Mouse (Mus musculus) forebrain, postnatal 0 days (tissue): ENCODE results near the gene Csrp1. TPM values are rescaled to one million over a fixed set of nuclear protein-coding genes. Genes with fewer than 3 reads are reported as not detected.

ENCODE experiments used
- ATAC-seq: fragments of 200-750 bp; cut with Nextera tagmentation; 2 replicates; pipeline ENCODE4 v1.8.0; 2017; ENCODE audit warnings: mild to moderate bottlenecking, moderate library complexity
- DNase-seq: peaks from one replicate; pipeline ENCODE4 v3.0.0-alpha.2; 2015
- H3K27ac ChIP-seq: fragments of 300-500 bp; sonication (generic); 2 replicates; pipeline ENCODE4 v1.5.1; 2014; ENCODE audit warnings: low read depth, mild to moderate bottlenecking, antibody characterized with exemption, low read length, moderate library complexity, mixed read lengths
- H3K27me3 ChIP-seq: fragments of 300-500 bp; sonication (generic); 2 replicates; pipeline ENCODE4 v1.6.1; 2014; ENCODE audit warnings: mild to moderate bottlenecking, low read length, mixed read lengths; ENCODE audit not compliant: insufficient read depth
- H3K36me3 ChIP-seq: fragments of 300-500 bp; sonication (generic); 2 replicates; pipeline ENCODE4 v1.6.1; 2014; ENCODE audit warnings: mild to moderate bottlenecking, moderate library complexity; ENCODE audit not compliant: insufficient read depth
- H3K4me1 ChIP-seq: fragments of 300-500 bp; sonication (generic); 2 replicates; pipeline ENCODE4 v1.6.1; 2014; ENCODE audit warnings: antibody characterized with exemption; ENCODE audit not compliant: insufficient read depth
- H3K4me2 ChIP-seq: fragments of 300-500 bp; sonication (generic); 2 replicates; pipeline ENCODE4 v1.6.1; 2014; ENCODE audit warnings: low read depth, mild to moderate bottlenecking, moderate library complexity
- H3K4me3 ChIP-seq: fragments of 300-500 bp; sonication (generic); 2 replicates; pipeline ENCODE4 v1.5.1; 2014; ENCODE audit warnings: low read depth, low read length, mixed read lengths
- H3K9ac ChIP-seq: fragments of 300-500 bp; sonication (generic); 2 replicates; pipeline ENCODE4 v1.6.1; 2014; ENCODE audit warnings: mild to moderate bottlenecking
- H3K9me3 ChIP-seq: fragments of 300-500 bp; sonication (generic); 2 replicates; pipeline ENCODE4 v1.6.1; 2016; ENCODE audit warnings: low read length
- CTCF ChIP-seq: sonication (generic); IDR thresholded peaks from 2 replicates; pipeline ENCODE4 v1.5.1; 2016; ENCODE audit warnings: antibody characterized with exemption, control low read depth, low read depth
- whole genome bisulfite sequencing: fragments of 180-500 bp; shearing (Covaris S2); extraction: QIAGEN DNeasy Blood & Tissue Kit; methylation state at CpG from one replicate; pipeline ENCODE4 v1.1.7; 2014; 5-methylcytosine and 5-hydroxymethylcytosine counted together
- polyA plus RNA-seq: library from polyadenylated mRNA; unstranded; fragments of >200 nt; fragmentation: Nextera tagmentation; extraction: Ambion mirVana; gene quantifications from 2 replicates; pipeline ENCODE4 v1.2.1, GENCODE M21; 2015
- total RNA-seq: library from RNA; depleted of rRNA; stranded (reverse); fragments of >200 nt; gene quantifications from 2 replicates; pipeline ENCODE4 v1.2.3, GENCODE M21; 2014

The Csrp1 gene
- total and polyA plus RNA-seq, 2 experiments from 2014 or later = 21.0 to 55.7 TPM

DNA sequence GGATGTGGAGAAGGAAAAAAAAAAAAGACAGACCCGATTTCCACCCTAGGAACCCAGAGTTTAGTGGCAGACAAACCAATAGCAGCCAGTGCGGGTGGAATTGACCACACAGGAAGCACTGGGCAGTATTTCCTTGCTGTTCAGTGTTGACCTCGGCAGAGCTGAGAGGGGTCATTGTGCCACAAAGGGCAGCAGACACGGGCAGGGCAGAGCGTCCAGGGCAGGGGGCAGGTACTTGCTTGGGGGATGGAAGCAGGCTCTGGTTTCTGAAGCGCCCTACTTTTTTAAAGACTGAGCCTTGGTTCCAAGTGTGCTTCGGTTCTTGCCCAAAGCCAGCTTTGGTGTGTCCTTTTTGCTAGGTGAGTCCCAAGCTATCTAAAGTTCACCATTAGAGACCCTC is 50.4 kb downstream of the Csrp1 start:
- no peaks in the 10 kb centered on the region for H3K27me3 ChIP-seq
- no peak overlapping the region for H3K4me2 ChIP-seq
- H3K9me3 ChIP-seq = no peaks in the 10 kb centered on the region
- ATAC-seq = no peak
- 79% methylated on average over 7 of the region's 7 CpGs for WGBS
- H3K4me1 ChIP-seq = peaks cover 13% of the 10 kb centered on the region; the same call in 1 of the 2 replicates
- no peak for DNase-seq
- no peak overlapping the region for H3K27ac ChIP-seq
- no peak overlapping the region for H3K4me3 ChIP-seq
- no peak for TF ChIP-seq CTCF
- H3K9ac ChIP-seq = no peak overlapping the region
- no peaks in the 10 kb centered on the region for H3K36me3 ChIP-seq

DNA sequence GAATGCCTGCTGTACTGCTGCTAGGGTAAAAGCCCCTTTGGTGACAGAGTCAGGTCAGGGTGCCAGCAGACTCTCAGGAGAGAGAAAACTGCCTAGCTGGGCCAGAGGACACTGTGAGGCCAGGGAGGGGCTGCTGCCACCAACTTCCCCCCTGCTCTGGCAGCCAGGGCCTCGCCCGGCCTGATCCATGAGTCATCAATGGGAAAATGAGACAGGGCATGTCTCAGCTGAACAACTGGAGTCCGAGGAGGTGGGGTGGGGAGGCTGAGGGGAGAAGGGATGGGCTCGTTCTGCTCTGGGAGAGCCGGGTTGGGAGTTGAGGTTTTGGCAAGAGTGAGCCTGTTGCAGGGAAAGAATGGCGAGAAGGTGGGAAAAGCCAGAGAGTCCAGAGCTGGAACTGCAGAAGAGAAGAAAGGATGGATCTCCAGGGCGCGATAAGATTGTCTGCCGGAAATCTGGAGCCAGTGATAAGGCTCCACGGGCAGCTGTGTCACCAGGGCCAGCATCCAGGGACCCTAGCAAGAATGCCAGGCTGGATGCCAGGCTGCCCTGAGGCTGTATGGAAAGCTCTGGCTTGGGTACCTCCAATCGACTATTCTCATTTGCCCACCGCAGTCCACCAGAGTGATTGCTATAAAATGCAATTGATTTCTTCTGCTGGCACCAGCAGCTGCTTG is 51.2 kb downstream of the Csrp1 start:
- no peak overlapping the region for H3K4me3 ChIP-seq
- no peaks in the 10 kb centered on the region for H3K9me3 ChIP-seq
- H3K9ac ChIP-seq = no peak overlapping the region
- no peak for ATAC-seq
- 49% methylated on average over 12 of the region's 12 CpGs for WGBS
- no peak for TF ChIP-seq CTCF
- no peak for DNase-seq
- H3K36me3 ChIP-seq = no peaks in the 10 kb centered on the region
- no peaks in the 10 kb centered on the region for H3K27me3 ChIP-seq
- H3K4me1 ChIP-seq = 0 out of 2 replicates have a peak, but pooled peaks cover 9% of the 10 kb centered on the region
- no peak overlapping the region for H3K4me2 ChIP-seq
- no peak overlapping the region for H3K27ac ChIP-seq

DNA sequence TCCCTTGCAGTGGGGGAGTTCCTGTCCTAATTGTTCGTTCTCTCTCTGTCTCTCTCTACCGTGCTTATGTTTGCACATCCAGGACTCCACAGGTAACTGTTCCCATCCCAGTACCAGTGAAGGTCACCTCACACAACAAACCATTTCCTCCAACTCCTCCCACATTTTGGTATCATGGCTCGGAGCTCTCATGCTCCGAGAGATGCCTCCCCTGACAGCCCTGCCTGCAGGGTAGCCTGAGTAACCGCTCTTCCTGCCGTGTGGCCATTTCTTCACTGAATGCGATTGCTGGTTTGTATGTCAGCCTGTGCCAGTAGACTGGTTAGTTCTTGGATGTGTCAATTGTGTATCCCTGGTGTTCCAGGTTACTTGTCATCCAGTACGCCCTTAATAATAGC is 51.7 kb downstream of the Csrp1 start:
- no peak overlapping the region for H3K27ac ChIP-seq
- ATAC-seq = no peak; the same call in 1 of the 2 replicates

DNA sequence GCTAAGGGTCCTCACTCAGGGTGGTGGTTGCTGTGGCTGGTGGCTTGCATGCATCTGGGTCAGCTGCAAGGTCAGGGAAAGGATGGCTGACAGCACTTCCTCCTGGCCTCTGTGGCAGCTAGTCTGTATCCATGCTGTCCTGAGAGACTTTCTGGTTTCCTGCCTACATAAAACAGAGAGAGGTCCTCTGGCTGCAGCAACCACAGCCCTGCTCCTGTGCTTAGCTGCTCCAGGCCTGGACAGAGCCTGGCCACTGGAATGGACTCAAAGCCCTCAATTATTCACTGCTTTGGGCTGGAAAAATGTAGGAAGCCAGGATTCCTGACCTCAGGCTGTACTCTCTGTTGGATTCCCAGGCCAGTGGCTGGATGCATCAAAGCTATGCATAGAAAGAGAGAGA is 56.7 kb downstream of the Csrp1 start:
- no peak for TF ChIP-seq CTCF
- H3K9ac ChIP-seq = no peak overlapping the region

More for the DNA sequence above, 51.7 kb downstream of the Csrp1 start:
- H3K4me3 ChIP-seq = no peak overlapping the region
- no peak overlapping the region for H3K4me2 ChIP-seq
- H3K9ac ChIP-seq = no peak overlapping the region
- 63% methylated on average over 8 of the region's 8 CpGs for WGBS
- H3K27me3 ChIP-seq = no peaks in the 10 kb centered on the region
- H3K36me3 ChIP-seq = no peaks in the 10 kb centered on the region
- no peak for TF ChIP-seq CTCF
- H3K9me3 ChIP-seq = no peaks in the 10 kb centered on the region
- H3K4me1 ChIP-seq = 0 out of 2 replicates have a peak, but pooled peaks cover 8% of the 10 kb centered on the region
- DNase-seq = no peak

DNA sequence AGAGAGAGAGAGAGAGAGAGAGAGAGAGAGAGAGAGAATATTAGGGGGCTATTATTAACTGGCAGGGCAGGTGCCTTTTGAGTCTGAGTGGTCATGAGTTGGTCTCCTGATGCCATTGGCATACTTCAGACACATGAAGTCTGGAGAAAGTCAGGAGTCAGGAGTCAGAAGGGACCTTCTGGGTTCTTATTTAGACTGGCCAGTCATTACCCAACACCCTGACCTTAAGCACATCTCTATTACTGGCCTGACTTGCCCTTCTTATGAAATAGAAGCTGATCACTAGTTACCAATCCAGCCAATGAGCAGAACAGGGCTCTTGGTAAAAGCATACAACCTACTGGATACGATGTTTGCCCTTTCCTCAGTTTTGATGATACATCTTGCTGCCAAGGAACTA is 57.2 kb downstream of the Csrp1 start:
- no peaks in the 10 kb centered on the region for H3K9me3 ChIP-seq
- H3K4me2 ChIP-seq = no peak overlapping the region
- DNase-seq = no peak
- H3K27me3 ChIP-seq = no peaks in the 10 kb centered on the region
- no peaks in the 10 kb centered on the region for H3K36me3 ChIP-seq
- no peak overlapping the region for H3K9ac ChIP-seq
- no peak for ATAC-seq
- 97% methylated on average over 1 of the region's 1 CpGs for WGBS
- no peak for TF ChIP-seq CTCF
- no peaks in the 10 kb centered on the region for H3K4me1 ChIP-seq
- no peak overlapping the region for H3K27ac ChIP-seq
- no peak overlapping the region for H3K4me3 ChIP-seq

More for the DNA sequence above, 56.7 kb downstream of the Csrp1 start:
- Histone ChIP-seq H3K9me3 (no peaks in the 10 kb centered on the region), H3K27me3 (no peaks in the 10 kb centered on the region), H3K4me3 (no peak overlapping the region), H3K27ac (no peak overlapping the region), H3K4me2 (no peak overlapping the region), H3K36me3 (no peaks in the 10 kb centered on the region), H3K4me1 (no peaks in the 10 kb centered on the region)
- ATAC-seq (no peak), DNase-seq (no peak)

DNA sequence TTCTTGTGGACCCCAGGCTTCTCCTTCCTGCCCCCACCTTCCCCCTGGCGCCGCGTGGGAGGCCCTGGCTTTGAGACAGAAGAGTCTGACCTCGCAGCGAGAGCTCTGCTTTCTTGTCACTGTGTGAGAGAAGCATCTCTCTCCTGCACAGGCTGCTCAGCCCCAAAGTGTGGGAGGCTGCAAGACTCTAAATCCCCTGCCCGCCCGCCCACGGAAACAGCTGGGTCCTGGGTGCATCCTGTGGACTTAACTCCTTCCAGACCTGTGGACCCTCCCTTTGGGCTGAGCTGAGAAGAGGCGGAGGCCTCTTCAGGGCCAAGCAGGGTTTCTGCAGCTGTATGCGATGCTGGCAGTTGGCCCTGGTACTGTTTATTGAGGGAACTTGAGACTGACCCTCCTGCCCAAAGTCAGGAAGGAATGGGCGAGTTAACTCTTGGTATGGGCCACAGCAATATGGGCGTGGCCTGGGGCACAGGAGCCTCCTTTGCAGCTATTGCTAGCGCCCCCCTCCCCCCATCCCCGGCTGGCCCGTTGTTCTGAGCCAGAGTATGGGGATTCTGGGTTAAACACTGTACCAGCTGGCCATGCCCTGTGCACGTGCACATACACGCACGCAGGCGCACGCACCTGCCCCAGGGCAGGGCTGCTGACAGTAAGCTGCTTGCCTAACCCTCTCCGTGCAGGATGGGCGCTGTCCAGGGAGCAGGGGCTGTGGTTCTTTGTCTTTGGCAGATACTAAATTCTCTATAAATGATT is 59.1 kb downstream of the Csrp1 start, which contains the start of gene Tnni1:
Gene Tnni1, plus strand, starts transcription at position 655 of the 756 bp plus-strand sequence.
- no peak; the same call in 1 of the 2 replicates for ATAC-seq

DNA sequence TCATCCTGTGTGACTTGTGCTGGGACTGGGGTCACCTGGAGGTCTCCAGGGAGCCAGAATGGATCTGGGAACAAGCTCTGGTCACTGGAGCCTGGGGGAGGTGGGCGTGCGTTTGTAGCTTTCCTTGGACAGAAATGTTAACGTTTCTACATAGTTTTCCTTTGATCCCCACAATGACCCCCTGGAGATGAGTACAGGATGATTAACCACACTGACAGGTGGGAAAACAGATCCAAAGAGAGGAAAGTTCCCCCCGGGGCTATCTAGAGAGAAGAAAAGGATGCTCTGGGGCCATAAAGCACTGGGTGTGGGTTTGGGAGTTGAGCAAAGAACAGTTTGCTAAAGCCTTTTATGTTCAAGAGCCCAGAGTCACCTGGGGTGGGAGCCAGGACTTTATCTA is 60.8 kb downstream of the Csrp1 start:
- Histone ChIP-seq H3K4me1 (no peaks in the 10 kb centered on the region), H3K36me3 (no peaks in the 10 kb centered on the region), H3K4me2 (no peak overlapping the region), H3K27ac (no peak overlapping the region), H3K9me3 (no peaks in the 10 kb centered on the region), H3K27me3 (no peaks in the 10 kb centered on the region), H3K4me3 (no peak overlapping the region), H3K9ac (no peak overlapping the region)
- DNase-seq (no peak), ATAC-seq (no peak)
- WGBS = 69% methylated on average over 4 of the region's 4 CpGs
- no peak for TF ChIP-seq CTCF

More for the DNA sequence above, 59.1 kb downstream of the Csrp1 start, which contains the start of gene Tnni1:
- no peak for TF ChIP-seq CTCF
- H3K9me3 ChIP-seq = no peaks in the 10 kb centered on the region
- no peak for DNase-seq
- H3K27me3 ChIP-seq = no peaks in the 10 kb centered on the region
- H3K4me2 ChIP-seq = no peak within 1 kb of the TSS
- no peak within 1 kb of the TSS for H3K4me3 ChIP-seq
- H3K36me3 ChIP-seq = no peaks in the 10 kb centered on the region
- no peak within 1 kb of the TSS for H3K27ac ChIP-seq
- H3K4me1 ChIP-seq = no peaks in the 10 kb centered on the region
- WGBS = 33% methylated on average over 22 of the region's 22 CpGs
- H3K9ac ChIP-seq = no peak within 1 kb of the TSS
